Mouse (Mus musculus): ENCODE results near the gene St7.

DNA sequence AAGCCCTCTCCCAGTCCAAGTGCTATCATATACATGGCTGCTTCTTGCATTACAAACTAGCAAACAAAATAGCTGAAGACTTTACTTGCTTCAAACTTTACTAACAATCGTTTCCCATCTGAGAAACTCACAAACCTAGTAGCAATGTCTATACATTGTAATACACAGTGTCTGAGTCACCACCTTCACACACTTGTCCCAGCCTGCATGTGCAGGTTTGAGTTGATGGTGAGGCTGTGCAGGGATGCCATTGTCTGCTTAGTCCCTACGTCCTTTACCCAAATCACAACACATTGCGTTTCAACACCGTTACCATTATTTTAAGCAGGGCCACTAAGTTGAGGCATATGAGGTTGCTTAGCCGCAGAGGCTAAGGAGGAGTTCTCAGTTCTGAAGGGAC is 26.7 kb downstream of the St7 start:
- TF ChIP-seq CTCF (IDR thresholded peaks at IDR 0.05; ENCODE audit: control insufficient read depth, insufficient read depth, insufficient read length) = no peak
- no peak for TF ChIP-seq MAX (IDR thresholded peaks at IDR 0.05)
